Mouse (Mus musculus): ENCODE measurements around the gene Kcnq1. TPM values are rescaled to one million over a fixed set of nuclear protein-coding genes. Genes with fewer than 3 reads are reported as not detected.

Kcnq1 gene
- polyA plus RNA-seq, 1 experiment from 2014 or later: 7.9 TPM

- Histone ChIP-seq H3K36me3 (no peaks in the 10 kb centered on the region), H3K4me3 (replicated peaks) (no peak overlapping the region)
- 47% methylated on average over 1 of the region's 1 CpGs for WGBS
Measured at GRCm38 (mm10) chr7:143095554-143095907, 10.6 kb upstream of the Kcnq1 start.

GRCm38 (mm10) chr7:143100759-143101158, 5.4 kb upstream of the Kcnq1 start:
- H3K4me1 ChIP-seq (replicated peaks): no peaks in the 10 kb centered on the region
- peaks cover 7% of the 10 kb centered on the region for H3K27me3 ChIP-seq (replicated peaks)
- H3K4me3 ChIP-seq (replicated peaks): no peak overlapping the region
- H3K27ac ChIP-seq: no peak overlapping the region
- H3K4me2 ChIP-seq (replicated peaks): no peak overlapping the region
- H3K9ac ChIP-seq: no peak overlapping the region
- 62% methylated on average over 4 of the region's 4 CpGs for WGBS
- H3K9me3 ChIP-seq: no peaks in the 10 kb centered on the region
- no peaks in the 10 kb centered on the region for H3K36me3 ChIP-seq
- no peak for ATAC-seq

More at GRCm38 (mm10) chr7:143095554-143095907, 10.6 kb upstream of the Kcnq1 start:
- no peaks in the 10 kb centered on the region for H3K9me3 ChIP-seq
- no peak for ATAC-seq
- H3K4me2 ChIP-seq (replicated peaks): no peak overlapping the region
- no peak overlapping the region for H3K9ac ChIP-seq
- no peak overlapping the region for H3K27ac ChIP-seq
- no peaks in the 10 kb centered on the region for H3K27me3 ChIP-seq (replicated peaks)
- no peaks in the 10 kb centered on the region for H3K4me1 ChIP-seq (replicated peaks)

DNA sequence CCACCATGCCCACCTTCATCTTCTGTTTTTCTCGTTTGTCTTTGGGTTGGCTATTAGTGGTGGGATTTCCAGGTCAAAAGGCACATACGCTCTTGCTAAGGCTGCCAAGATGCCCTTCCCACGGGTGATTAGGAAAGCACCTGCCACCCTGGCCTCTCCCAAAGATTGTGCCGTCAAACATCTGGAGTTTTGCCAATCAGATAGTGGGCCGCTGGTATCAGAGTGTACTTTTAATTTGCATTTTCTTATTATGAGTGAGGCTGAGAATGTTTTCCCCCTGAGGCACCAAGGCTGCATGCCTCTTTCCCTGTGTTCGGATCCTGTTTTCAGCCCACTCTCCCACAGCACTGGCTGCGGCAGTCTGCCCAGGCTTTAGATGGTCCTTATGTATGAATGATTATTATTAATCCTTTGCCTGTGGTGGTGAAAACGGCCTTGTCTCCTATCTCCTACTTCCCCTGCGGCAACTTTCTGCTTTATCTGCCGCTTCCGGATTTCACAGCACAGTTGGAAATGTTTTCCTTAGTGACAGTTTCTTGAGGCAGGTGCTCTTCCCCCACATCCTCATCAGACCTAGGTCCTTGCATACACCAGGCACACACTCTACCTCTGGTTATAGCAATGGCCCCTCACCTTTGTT, 784 bp upstream of the Kcnq1 start:
- ATAC-seq: 0 out of 2 replicates have a peak, but pooled peaks have one; percentile 19
- no peak overlapping the region for H3K4me2 ChIP-seq (replicated peaks)
- peaks cover 43% of the 10 kb centered on the region for H3K27me3 ChIP-seq (replicated peaks)

DNA sequence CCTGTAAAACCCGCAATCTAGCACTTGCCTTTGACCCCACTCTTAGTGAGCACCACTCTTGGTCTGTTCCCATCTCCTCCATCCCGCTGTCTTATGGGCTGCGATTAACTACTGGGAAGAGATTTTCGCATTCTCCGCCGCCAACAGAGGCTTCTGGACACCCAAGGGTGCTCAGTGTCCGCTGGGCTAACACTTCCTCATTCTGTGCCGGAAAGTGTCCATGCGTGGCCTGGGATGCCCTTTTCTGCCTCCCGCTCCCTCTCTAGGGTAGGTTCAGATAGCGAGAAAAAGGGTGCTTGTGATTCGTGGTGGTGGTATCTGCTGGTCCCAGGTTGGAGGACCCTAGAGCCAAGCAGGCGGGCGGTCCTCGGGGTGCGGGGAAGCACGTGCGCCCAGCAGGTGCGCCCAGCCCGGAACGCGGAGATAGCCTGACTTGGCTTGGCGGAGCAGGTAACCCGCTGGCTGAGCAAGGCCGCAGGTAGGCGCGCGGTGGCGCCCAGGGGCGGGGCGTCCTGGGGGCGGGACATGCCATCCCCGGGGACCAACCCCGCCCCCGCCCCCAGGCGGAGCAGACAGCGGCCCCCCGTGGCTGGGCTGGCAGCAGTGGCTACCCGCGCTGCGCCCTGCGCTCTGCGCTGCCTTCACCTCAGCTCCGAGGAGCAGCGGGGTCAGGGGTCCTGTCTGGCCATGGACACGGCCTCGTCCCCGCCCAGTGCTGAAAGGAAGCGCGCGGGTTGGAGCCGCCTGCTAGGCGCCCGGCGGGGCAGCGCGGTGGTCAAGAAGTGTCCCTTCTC, 707 bp downstream of the Kcnq1 start:
- Histone ChIP-seq H3K27ac (no peak overlapping the region), H3K4me2 (replicated peaks) (peak overlapping the region; percentile 82), H3K4me3 (replicated peaks) (peak overlapping the region; percentile 46), H3K4me1 (replicated peaks) (peaks cover 19% of the 10 kb centered on the region), H3K9me3 (no peaks in the 10 kb centered on the region), H3K9ac (peak overlapping the region; percentile 39), H3K27me3 (replicated peaks) (peaks cover 43% of the 10 kb centered on the region), H3K36me3 (no peaks in the 10 kb centered on the region)
- 6% methylated on average over 57 of the region's 57 CpGs for WGBS
- ATAC-seq: peak; percentile 84

More for the DNA sequence above, 784 bp upstream of the Kcnq1 start:
- H3K4me3 ChIP-seq (replicated peaks): no peak overlapping the region
- H3K9ac ChIP-seq: no peak overlapping the region
- no peaks in the 10 kb centered on the region for H3K9me3 ChIP-seq
- no peak overlapping the region for H3K27ac ChIP-seq
- no peaks in the 10 kb centered on the region for H3K36me3 ChIP-seq
- H3K4me1 ChIP-seq (replicated peaks): peaks cover 11% of the 10 kb centered on the region
- WGBS: 63% methylated on average over 11 of the region's 11 CpGs

- Histone ChIP-seq H3K9me3 (no peaks in the 10 kb centered on the region), H3K4me1 (replicated peaks) (peaks cover 19% of the 10 kb centered on the region), H3K27me3 (replicated peaks) (peaks cover 43% of the 10 kb centered on the region), H3K36me3 (no peaks in the 10 kb centered on the region), H3K27ac (no peak overlapping the region), H3K4me2 (replicated peaks) (peak overlapping the region; percentile 82), H3K4me3 (replicated peaks) (peak overlapping the region; percentile 46; the same call in 1 of the 2 replicates), H3K9ac (peak overlapping the region; percentile 39; the same call in 1 of the 2 replicates)
- ATAC-seq: no peak; the same call in 1 of the 2 replicates
- 47% methylated on average over 5 of the region's 5 CpGs for WGBS
Measured at GRCm38 (mm10) chr7:143108200-143108599, 2.0 kb downstream of the Kcnq1 start.

GRCm38 (mm10) chr7:143108996-143109660, 3.0 kb downstream of the Kcnq1 start:
- Histone ChIP-seq H3K36me3 (no peaks in the 10 kb centered on the region), H3K27me3 (replicated peaks) (peaks cover 43% of the 10 kb centered on the region), H3K27ac (no peak overlapping the region), H3K9ac (no peak overlapping the region), H3K4me3 (replicated peaks) (no peak overlapping the region), H3K9me3 (no peaks in the 10 kb centered on the region), H3K4me1 (replicated peaks) (peaks cover 19% of the 10 kb centered on the region), H3K4me2 (replicated peaks) (peak overlapping the region; percentile 82; the same call in 1 of the 2 replicates)
- ATAC-seq: no peak
- 24% methylated on average over 3 of the region's 3 CpGs for WGBS

GRCm38 (mm10) chr7:143109696-143110095, 3.5 kb downstream of the Kcnq1 start:
- H3K4me2 ChIP-seq (replicated peaks): no peak overlapping the region
- peaks cover 19% of the 10 kb centered on the region for H3K4me1 ChIP-seq (replicated peaks)
- WGBS: 79% methylated on average over 3 of the region's 3 CpGs
- no peak overlapping the region for H3K4me3 ChIP-seq (replicated peaks)
- no peaks in the 10 kb centered on the region for H3K9me3 ChIP-seq
- H3K27me3 ChIP-seq (replicated peaks): peaks cover 43% of the 10 kb centered on the region
- no peak overlapping the region for H3K27ac ChIP-seq
- no peak for ATAC-seq
- H3K9ac ChIP-seq: no peak overlapping the region
- no peaks in the 10 kb centered on the region for H3K36me3 ChIP-seq

DNA sequence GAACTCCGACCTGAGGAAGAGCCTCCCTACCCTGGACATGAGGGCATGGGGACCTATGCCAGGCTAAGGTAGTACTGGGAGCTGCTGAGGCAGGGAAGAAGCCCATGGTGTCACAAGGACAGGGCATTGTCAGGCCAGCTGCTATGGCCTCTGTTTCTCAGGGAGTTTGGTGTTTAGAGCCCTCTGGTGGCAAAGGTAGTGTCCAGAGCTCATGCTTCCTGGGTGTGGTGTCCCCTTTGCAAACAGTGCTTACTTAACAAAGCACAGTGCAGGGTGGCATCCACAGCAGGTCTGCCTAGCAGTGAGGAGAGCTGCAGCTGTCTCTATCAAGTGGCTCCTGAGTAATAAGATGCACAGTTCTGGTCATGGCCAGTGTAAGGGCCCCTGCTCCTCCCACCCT, 4.6 kb downstream of the Kcnq1 start:
- Histone ChIP-seq H3K27me3 (replicated peaks) (peaks cover 36% of the 10 kb centered on the region), H3K9me3 (no peaks in the 10 kb centered on the region), H3K27ac (no peak overlapping the region), H3K4me1 (replicated peaks) (peaks cover 19% of the 10 kb centered on the region), H3K4me3 (replicated peaks) (no peak overlapping the region), H3K36me3 (no peaks in the 10 kb centered on the region), H3K4me2 (replicated peaks) (no peak overlapping the region), H3K9ac (no peak overlapping the region)
- no peak for ATAC-seq
- WGBS: 87% methylated on average over 1 of the region's 1 CpGs

- WGBS: 51% methylated on average over 4 of the region's 4 CpGs
- Histone ChIP-seq H3K27ac (no peak overlapping the region), H3K4me1 (replicated peaks) (peaks cover 16% of the 10 kb centered on the region), H3K9me3 (no peaks in the 10 kb centered on the region), H3K4me3 (replicated peaks) (no peak overlapping the region), H3K9ac (no peak overlapping the region), H3K27me3 (replicated peaks) (peaks cover 27% of the 10 kb centered on the region), H3K4me2 (replicated peaks) (no peak overlapping the region), H3K36me3 (no peaks in the 10 kb centered on the region)
- no peak for ATAC-seq
Measured at GRCm38 (mm10) chr7:143111719-143112118, 5.6 kb downstream of the Kcnq1 start.

DNA sequence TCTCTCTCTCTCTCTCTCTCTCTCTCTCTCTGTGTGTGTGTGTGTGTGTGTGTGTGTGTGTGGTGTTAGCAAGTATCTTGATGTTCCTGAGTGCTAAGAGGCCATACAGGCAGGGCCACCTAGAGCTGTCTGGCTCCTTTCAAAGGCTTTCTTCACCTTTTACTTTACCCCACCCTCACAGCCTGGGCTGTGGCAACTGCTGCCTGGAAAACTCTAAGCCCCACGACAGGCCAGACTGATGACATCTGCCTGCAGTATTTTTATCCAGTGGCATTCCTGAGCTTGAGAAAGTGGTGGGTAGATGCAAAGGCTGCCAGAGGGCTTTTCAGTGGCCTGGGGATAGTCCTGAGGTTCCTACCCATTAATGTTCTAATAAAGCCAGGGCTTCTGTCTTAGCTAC, 6.2 kb downstream of the Kcnq1 start:
- H3K27me3 ChIP-seq (replicated peaks): peaks cover 20% of the 10 kb centered on the region
- no peaks in the 10 kb centered on the region for H3K9me3 ChIP-seq
- H3K9ac ChIP-seq: no peak overlapping the region
- no peaks in the 10 kb centered on the region for H3K36me3 ChIP-seq
- H3K4me2 ChIP-seq (replicated peaks): no peak overlapping the region
- no peak for ATAC-seq
- peaks cover 9% of the 10 kb centered on the region; the same call in 1 of the 2 replicates for H3K4me1 ChIP-seq (replicated peaks)
- no peak overlapping the region for H3K4me3 ChIP-seq (replicated peaks)
- no peak overlapping the region for H3K27ac ChIP-seq
- WGBS: 17% methylated on average over 1 of the region's 1 CpGs

DNA sequence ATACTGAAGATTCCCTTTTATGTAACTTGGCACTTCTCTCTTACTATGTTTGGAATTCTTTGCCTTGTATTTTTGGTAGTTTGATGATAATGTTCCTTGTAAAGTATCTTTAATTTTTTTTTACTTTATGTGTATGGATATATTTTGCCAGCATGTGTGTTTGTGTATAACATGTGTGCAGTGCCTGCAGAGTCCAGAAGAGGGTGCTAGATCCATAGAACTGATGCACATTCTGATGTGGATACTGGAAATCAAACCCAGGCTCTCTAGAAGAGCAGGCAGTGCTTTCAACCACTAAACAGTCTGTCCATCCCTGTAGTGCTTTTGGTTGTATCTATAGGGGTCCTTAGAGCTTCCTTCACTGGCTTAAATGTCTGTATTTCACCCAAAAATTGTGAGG, 8.6 kb downstream of the Kcnq1 start:
- Histone ChIP-seq H3K27ac (no peak overlapping the region), H3K4me1 (replicated peaks) (peaks cover 11% of the 10 kb centered on the region; the same call in 1 of the 2 replicates), H3K27me3 (replicated peaks) (no peaks in the 10 kb centered on the region), H3K9ac (no peak overlapping the region), H3K4me3 (replicated peaks) (no peak overlapping the region), H3K36me3 (no peaks in the 10 kb centered on the region), H3K4me2 (replicated peaks) (no peak overlapping the region), H3K9me3 (no peaks in the 10 kb centered on the region)
- no peak for ATAC-seq

GRCm38 (mm10) chr7:143116521-143116920, 10.4 kb downstream of the Kcnq1 start:
- Histone ChIP-seq H3K27ac (no peak overlapping the region), H3K4me2 (replicated peaks) (no peak overlapping the region), H3K9me3 (no peaks in the 10 kb centered on the region), H3K4me3 (replicated peaks) (no peak overlapping the region), H3K9ac (no peak overlapping the region), H3K36me3 (no peaks in the 10 kb centered on the region), H3K4me1 (replicated peaks) (peaks cover 10% of the 10 kb centered on the region), H3K27me3 (replicated peaks) (no peaks in the 10 kb centered on the region)
- WGBS: 78% methylated on average over 5 of the region's 5 CpGs
- no peak for ATAC-seq
